Mouse (Mus musculus) cortical plate, adult 2 months (tissue): ENCODE data around the gene Agfg1.

Experiments used
- CTCF ChIP-seq: fragments of 200-500 bp; IDR thresholded peaks from 2 replicates; pipeline ENCODE4 v1.5.1; 2011; ENCODE audit warnings: mild to moderate bottlenecking, control low read depth, low read length; ENCODE audit not compliant: insufficient read depth; ENCODE audit errors: extremely low read depth
- POLR2A ChIP-seq: fragments of 200-500 bp; IDR thresholded peaks from 2 replicates; pipeline ENCODE4 v1.6.1; 2011; ENCODE audit warnings: mild to moderate bottlenecking, low read length, control low read depth; ENCODE audit not compliant: insufficient read depth; ENCODE audit errors: extremely low read depth

- no peak for TF ChIP-seq CTCF
- TF ChIP-seq POLR2A: no peak
These were observed 8.5 kb upstream of the Agfg1 start for GRCm38 (mm10) chr1:82830771-82831170.
